Mouse (Mus musculus): ENCODE measurements around the gene Tmem19. TPM values are rescaled to one million over a fixed set of nuclear protein-coding genes. Genes with fewer than 3 reads are reported as not detected.

Gene Tmem19
- total RNA-seq (2021) = 10 to 100 TPM; 11.6 to 14.2 TPM
- long read RNA-seq, experiment 1, transcript Tmem19-201 (7 exons, 3,012 nt) = major isoform, 5 of 23 reads
- long read RNA-seq, experiment 1, partial matches to known transcripts = 1 of 23 reads
- long read RNA-seq, experiment 1, other reads (novel, unspliced or antisense) = 11 of 23 reads
- long read RNA-seq, experiment 2, partial matches to known transcripts = 0 of 8 reads
- long read RNA-seq, experiment 2, other reads (novel, unspliced or antisense) = 3 of 8 reads

- peak; percentile 98 for DNase-seq
- intact Hi-C loops (cut with DNase I; ENCODE audit: low total_unique reads) = no loop called here
Observed at GRCm38 (mm10) chr10:115361840-115362622, at the start of gene Tmem19. Gene Tmem19 (minus strand): TSS chr10:115362501.

- peak; percentile 51 for DNase-seq
- intact Hi-C loops (cut with DNase I; ENCODE audit: low total_unique reads) = no loop called here
Observed at GRCm38 (mm10) chr10:115406393-115406792, 44.1 kb upstream of the Tmem19 start.

- no peak for DNase-seq
- intact Hi-C loops (cut with DNase I; ENCODE audit: low total_unique reads) = no loop called here
Observed at GRCm38 (mm10) chr10:115391896-115392295, 29.6 kb upstream of the Tmem19 start.

GRCm38 (mm10) chr10:115391076-115391475 is 28.8 kb upstream of the Tmem19 start:
- no peak for DNase-seq
- intact Hi-C loops (cut with DNase I; ENCODE audit: low total_unique reads) = no loop called here

GRCm38 (mm10) chr10:115387891-115388290 is 25.6 kb upstream of the Tmem19 start:
- intact Hi-C loops (cut with DNase I; ENCODE audit: low total_unique reads) = loop anchor here (10.0 kb wide), 1 partner anchor 63 kb away; no protein-coding TSS in a partner anchor
- no peak for DNase-seq

GRCm38 (mm10) chr10:115385018-115386002 is 23.0 kb upstream of the Tmem19 start:
- DNase-seq = peak; percentile 67
- intact Hi-C loops (cut with DNase I; ENCODE audit: low total_unique reads) = loop anchor here (10.0 kb wide), 1 partner anchor 61 kb away; no protein-coding TSS in a partner anchor

- intact Hi-C loops (cut with DNase I; ENCODE audit: low total_unique reads) = loop anchor here (10.0 kb wide), 1 partner anchor 60 kb away; no protein-coding TSS in a partner anchor
Observed at GRCm38 (mm10) chr10:115384221-115385017, 22.1 kb upstream of the Tmem19 start, which contains the start of the genes Thap2 and Zfc3h1. Gene Thap2 (minus strand): TSS chr10:115384443. Gene Zfc3h1 (plus strand): TSS chr10:115384959.

GRCm38 (mm10) chr10:115383644-115384220 is 21.4 kb upstream of the Tmem19 start:
- intact Hi-C loops (cut with DNase I; ENCODE audit: low total_unique reads) = loop anchor here (10.0 kb wide), 1 partner anchor 59 kb away; no protein-coding TSS in a partner anchor
- no peak for DNase-seq

More at GRCm38 (mm10) chr10:115384221-115385017, 22.1 kb upstream of the Tmem19 start, which contains the start of the genes Thap2 and Zfc3h1:
- peak; percentile 99 for DNase-seq

GRCm38 (mm10) chr10:115382846-115383643 is 20.7 kb upstream of the Tmem19 start:
- intact Hi-C loops (cut with DNase I; ENCODE audit: low total_unique reads) = loop anchor here (10.0 kb wide), 1 partner anchor 58 kb away; no protein-coding TSS in a partner anchor
- DNase-seq = no peak

- DNase-seq = no peak
- intact Hi-C loops (cut with DNase I; ENCODE audit: low total_unique reads) = loop anchor here (10.0 kb wide), 1 partner anchor 57 kb away; no protein-coding TSS in a partner anchor
Observed at GRCm38 (mm10) chr10:115381506-115382084, 19.3 kb upstream of the Tmem19 start.

- intact Hi-C loops (cut with DNase I; ENCODE audit: low total_unique reads) = no loop called here
- DNase-seq = no peak
Observed at GRCm38 (mm10) chr10:115363151-115363550, 850 bp upstream of the Tmem19 start.

GRCm38 (mm10) chr10:115362623-115362964 is 293 bp upstream of the Tmem19 start:
- intact Hi-C loops (cut with DNase I; ENCODE audit: low total_unique reads) = no loop called here
- no peak for DNase-seq

- intact Hi-C loops (cut with DNase I; ENCODE audit: low total_unique reads) = no loop called here
- no peak for DNase-seq
Observed at GRCm38 (mm10) chr10:115359066-115359465, 3.2 kb downstream of the Tmem19 start.

- intact Hi-C loops (cut with DNase I; ENCODE audit: low total_unique reads) = no loop called here
- no peak for DNase-seq
Observed at GRCm38 (mm10) chr10:115358216-115358919, 3.9 kb downstream of the Tmem19 start.

GRCm38 (mm10) chr10:115356106-115356505 is 6.2 kb downstream of the Tmem19 start:
- intact Hi-C loops (cut with DNase I; ENCODE audit: low total_unique reads) = no loop called here
- no peak for DNase-seq

GRCm38 (mm10) chr10:115355016-115355415 is 7.3 kb downstream of the Tmem19 start:
- intact Hi-C loops (cut with DNase I; ENCODE audit: low total_unique reads) = no loop called here
- no peak for DNase-seq

All from gastrocnemius, postnatal 14 days (tissue).